In the genomic region with DNA sequence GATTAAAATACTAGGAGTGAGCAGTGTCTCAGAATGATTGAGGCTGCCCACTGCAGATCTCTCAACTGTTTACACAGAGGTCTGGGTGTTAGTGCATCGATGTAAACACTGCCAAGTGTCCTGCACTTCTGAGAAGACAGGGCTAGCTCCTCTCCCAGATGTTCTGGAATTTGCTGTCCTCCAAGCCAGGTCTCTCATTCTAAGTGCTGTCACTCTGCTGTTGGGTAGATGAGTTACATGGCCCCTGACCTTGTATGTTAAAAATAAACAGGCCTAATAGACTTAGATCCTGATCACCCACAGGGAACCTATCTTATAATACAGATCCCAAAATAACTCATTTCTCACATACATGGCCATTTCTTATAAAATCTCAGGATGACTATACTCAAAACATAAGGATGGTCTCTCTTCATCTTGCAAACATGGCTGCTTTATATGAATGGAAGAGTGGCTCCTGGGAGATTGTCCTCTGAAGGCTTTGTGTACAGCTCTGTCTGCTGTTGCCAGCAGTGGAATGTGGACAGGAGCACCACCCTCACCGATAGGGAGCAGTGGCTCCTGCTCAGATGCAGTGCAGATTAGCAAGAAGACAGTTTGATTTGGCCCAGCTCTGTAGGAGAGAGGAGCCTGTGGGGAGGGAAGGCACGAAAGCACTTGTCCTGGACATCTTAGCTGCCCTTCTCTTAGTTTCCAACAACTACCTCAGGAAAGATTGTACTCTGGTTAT, we compare ENCODE assay signal across 16 mouse cellular contexts.
DNase-seq lines count a peak whose midpoint lies in the region; ATAC-seq and TF ChIP-seq lines count a peak whose summit lies in the region.
"Had no signal": no experiment of that assay in that cellular context is flagged by ENCODE, and none has a peak within 500 bp of the region (broad histone marks: within the 10 kb centered on the region; RNA-seq: fewer than 3 reads in every experiment).

No protein-coding gene starts in this region.

- no peak for TF ChIP-seq POLR2A in cerebellum, adult 2 months (IDR thresholded peaks at IDR 0.05; ENCODE audit: borderline replicate concordance, insufficient read depth, low read length)
- TF ChIP-seq POLR2A in liver, adult 2 months (IDR thresholded peaks at IDR 0.05; ENCODE audit: extremely low read depth, insufficient read depth, low read length), result no peak

- WGBS in cerebellum, adult 2 months, result 29% methylated on average over 3 of the region's 3 CpGs
- 19% methylated on average over 3 of the region's 3 CpGs for WGBS in liver, adult 2 months
- WGBS in stomach, embryonic 14.5 days, result 26% methylated on average over 3 of the region's 3 CpGs
- WGBS in forebrain, embryonic 15.5 days, result 91% methylated on average over 3 of the region's 3 CpGs

- H3K27me3 ChIP-seq in cerebellum, adult 2 months (ENCODE audit: control insufficient read depth, insufficient read depth, low read length), result no peaks in the 10 kb centered on the region
- no peaks in the 10 kb centered on the region for H3K27me3 ChIP-seq in liver, adult 2 months (ENCODE audit: control insufficient read depth, insufficient read depth, low read length)
- H3K27me3 ChIP-seq in stomach, embryonic 14.5 days (ENCODE audit: control insufficient read depth, insufficient read depth, low read length), result no peaks in the 10 kb centered on the region
- H3K27me3 ChIP-seq in forebrain, embryonic 15.5 days, result no peaks in the 10 kb centered on the region
- H3K27me3 ChIP-seq: midbrain, embryonic 15.5 days had no signal

- H3K36me3 ChIP-seq in liver, adult 2 months (ENCODE audit: control insufficient read depth, insufficient read depth, low read length), result no peaks in the 10 kb centered on the region; the same call in 1 of the 2 replicates
- H3K36me3 ChIP-seq in stomach, embryonic 14.5 days (ENCODE audit: control insufficient read depth, insufficient read depth, low read length), result no peaks in the 10 kb centered on the region
- no peaks in the 10 kb centered on the region for H3K36me3 ChIP-seq in forebrain, embryonic 15.5 days
- H3K36me3 ChIP-seq: midbrain, embryonic 15.5 days had no signal

- intact Hi-C loops in left cerebral cortex, postnatal 36 days (cut with DNase I), result no loop called here

- no peak overlapping the region for H3K4me3 ChIP-seq in cerebellum, adult 2 months (replicated peaks; ENCODE audit: insufficient read depth, low read depth, low read length)
- no peak overlapping the region for H3K4me3 ChIP-seq in liver, adult 2 months (ENCODE audit: insufficient read depth, low read depth, low read length)
- no peak overlapping the region for H3K4me3 ChIP-seq in stomach, embryonic 14.5 days (ENCODE audit: low read depth, low read length)
- no peak overlapping the region for H3K4me3 ChIP-seq in forebrain, embryonic 15.5 days
- H3K4me3 ChIP-seq: midbrain, embryonic 15.5 days had no signal

- peak overlapping the region; percentile 66 for H3K27ac ChIP-seq in cerebellum, adult 2 months (ENCODE audit: insufficient read depth, low read length)
- no peak overlapping the region for H3K27ac ChIP-seq in liver, adult 2 months (replicated peaks; ENCODE audit: insufficient read depth, low read depth, low read length)
- H3K27ac ChIP-seq in stomach, embryonic 14.5 days (ENCODE audit: low read length), result peak overlapping the region; percentile 8; the same call in 1 of the 2 replicates
- no peak overlapping the region for H3K27ac ChIP-seq in forebrain, embryonic 15.5 days (replicated peaks)
- H3K27ac ChIP-seq: midbrain, embryonic 15.5 days had no signal

- H3K9me3 ChIP-seq in stomach, embryonic 14.5 days (ENCODE audit: control insufficient read depth, low read depth, low read length), result no peaks in the 10 kb centered on the region
- no peaks in the 10 kb centered on the region for H3K9me3 ChIP-seq in forebrain, embryonic 15.5 days
- H3K9me3 ChIP-seq: midbrain, embryonic 15.5 days had no signal

- no peak for DNase-seq in cerebellum, adult 2 months
- no peak for DNase-seq in cerebellum, postnatal 4 days (ENCODE audit: low spot score in 2 of 2)
- peak; percentile 49 for DNase-seq in liver, adult 2 months (ENCODE audit: extremely low read depth, low read depth, low spot score)
- no peak for DNase-seq in liver
- DNase-seq in kidney, postnatal 25 days, result peak; percentile 55 to 72
- no peak for DNase-seq in left cerebral cortex, postnatal 36 days (ENCODE audit: low spot score in 2 of 2)
- DNase-seq: adrenal gland, postnatal 25 days; cerebellum, adult 11-12 months; embryo, embryonic 11 days; layer of hippocampus, postnatal 36 days; lung, adult 18-20 months; right cerebral cortex, postnatal 14 days had no signal

- peaks cover 27% of the 10 kb centered on the region for H3K4me1 ChIP-seq in cerebellum, adult 2 months (ENCODE audit: control insufficient read depth, insufficient read depth, low read length)
- peaks cover 30% of the 10 kb centered on the region for H3K4me1 ChIP-seq in liver, adult 2 months (ENCODE audit: control insufficient read depth, insufficient read depth, low read length)
- peaks cover 38% of the 10 kb centered on the region for H3K4me1 ChIP-seq in stomach, embryonic 14.5 days (ENCODE audit: control insufficient read depth, insufficient read depth, low read length)
- peaks cover 17% of the 10 kb centered on the region for H3K4me1 ChIP-seq in forebrain, embryonic 15.5 days

- H3K4me2 ChIP-seq in stomach, embryonic 14.5 days (replicated peaks; ENCODE audit: low read depth, low read length), result no peak overlapping the region
- H3K4me2 ChIP-seq in forebrain, embryonic 15.5 days (replicated peaks), result no peak overlapping the region
- H3K4me2 ChIP-seq: midbrain, embryonic 15.5 days had no signal

- peaks cover 21% of the 10 kb centered on the region; the same call in 1 of the 2 replicates for H3K79me2 ChIP-seq in liver, adult 2 months (ENCODE audit: control insufficient read depth, insufficient read depth, low read length)

- H3K9ac ChIP-seq in liver, adult 2 months (ENCODE audit: low read depth, low read length), result no peak overlapping the region
- H3K9ac ChIP-seq in stomach, embryonic 14.5 days (replicated peaks; ENCODE audit: low read depth, low read length), result no peak overlapping the region
- H3K9ac ChIP-seq in forebrain, embryonic 15.5 days (replicated peaks), result no peak overlapping the region
- H3K9ac ChIP-seq: midbrain, embryonic 15.5 days had no signal

- no peak for ATAC-seq in stomach, embryonic 14.5 days (ENCODE audit: insufficient number of reproducible peaks, insufficient read depth, low FRiP score, low read depth)
- no peak for ATAC-seq in forebrain, embryonic 15.5 days (replicated peaks)
- ATAC-seq: hindbrain, embryonic 16.5 days; midbrain, embryonic 15.5 days had no signal

- peak; percentile 22; the same call in 1 of the 2 replicates for TF ChIP-seq CTCF in cerebellum, adult 2 months (IDR thresholded peaks at IDR 0.05; ENCODE audit: borderline replicate concordance, insufficient read depth, low read depth, low read length)
- peak; percentile 22; the same call in 1 of the 2 replicates for TF ChIP-seq CTCF in liver, adult 2 months (IDR thresholded peaks at IDR 0.05; ENCODE audit: low read depth, low read length)

Comparison
In these comparisons a context has a peak if more than half of its experiments do, and no peak if none do; other contexts are left out.
1. DNase-seq: peak in liver, adult 2 months (single experiment) and kidney, postnatal 25 days (2 of 2); none in cerebellum, adult 2 months (0 of 2), cerebellum, postnatal 4 days (0 of 2), liver (single experiment) and left cerebral cortex, postnatal 36 days (0 of 2).
2. H3K27ac ChIP-seq: peak in cerebellum, adult 2 months (single experiment) and stomach, embryonic 14.5 days (single experiment); none in liver, adult 2 months (single experiment) and forebrain, embryonic 15.5 days (single experiment).